Mouse (Mus musculus): ENCODE measurements at regions not wholly inside any gene's neighbourhood (a gene's known extent, or its start where the extent isn't known, plus 50 kb on each side); places are given as distances from the start of the nearest gene placed in this dataset.

GRCm38 (mm10) chr2:78804931-78805330 lies 63.0 kb upstream of the Ube2e3 start:
- WGBS = 91% methylated on average over 3 of the region's 3 CpGs

DNA sequence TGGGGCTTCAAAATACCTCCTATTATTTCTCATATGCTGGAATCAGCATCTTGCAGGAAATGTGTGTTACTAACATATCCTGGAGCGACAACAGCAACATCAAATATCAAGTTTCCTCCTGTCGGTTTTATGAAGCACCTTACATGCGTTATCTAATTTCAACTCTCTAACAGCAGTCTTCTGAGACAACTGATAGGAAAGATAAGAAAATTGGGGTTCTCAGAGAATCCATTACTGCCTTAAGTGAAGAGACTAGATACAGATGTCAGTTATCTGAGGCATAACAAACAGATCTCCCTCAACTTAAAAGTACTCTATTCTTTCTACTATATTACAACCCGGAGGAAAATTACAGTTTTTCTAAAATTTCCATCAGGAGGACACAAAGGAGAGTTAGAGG lies 64.4 kb upstream of the Ube2e3 start:
- no peak for ATAC-seq (ENCODE audit: low FRiP score)
- H3K27ac ChIP-seq = no peak overlapping the region
- no peaks in the 10 kb centered on the region for H3K27me3 ChIP-seq (ENCODE audit: control insufficient read depth, insufficient read depth, low read length)
- 87% methylated on average over 4 of the region's 4 CpGs for WGBS
- no peak overlapping the region for H3K4me2 ChIP-seq (replicated peaks)
- H3K9me3 ChIP-seq (ENCODE audit: control insufficient read depth, low read length) = no peaks in the 10 kb centered on the region
- H3K4me1 ChIP-seq (replicated peaks; ENCODE audit: control insufficient read depth, insufficient read depth, low read length) = no peaks in the 10 kb centered on the region
- no peaks in the 10 kb centered on the region for H3K36me3 ChIP-seq (replicated peaks; ENCODE audit: control insufficient read depth, insufficient read depth)
- no peak overlapping the region for H3K9ac ChIP-seq
- no peak for DNase-seq (ENCODE audit: low spot score)
- H3K4me3 ChIP-seq (replicated peaks; ENCODE audit: low read length) = no peak overlapping the region

More at GRCm38 (mm10) chr2:78804931-78805330, 63.0 kb upstream of the Ube2e3 start:
- Histone ChIP-seq H3K4me1 (replicated peaks; ENCODE audit: control insufficient read depth, insufficient read depth, low read length) (no peaks in the 10 kb centered on the region), H3K36me3 (replicated peaks; ENCODE audit: control insufficient read depth, insufficient read depth) (no peaks in the 10 kb centered on the region), H3K27ac (no peak overlapping the region), H3K27me3 (ENCODE audit: control insufficient read depth, insufficient read depth, low read length) (no peaks in the 10 kb centered on the region), H3K4me3 (replicated peaks; ENCODE audit: low read length) (no peak overlapping the region), H3K9ac (no peak overlapping the region), H3K4me2 (replicated peaks) (no peak overlapping the region), H3K9me3 (ENCODE audit: control insufficient read depth, low read length) (no peaks in the 10 kb centered on the region)
- ATAC-seq (ENCODE audit: low FRiP score) = no peak
- DNase-seq (ENCODE audit: low spot score) = no peak

GRCm38 (mm10) chr2:78795446-78795845 lies 72.5 kb upstream of the Ube2e3 start:
- Histone ChIP-seq H3K27me3 (ENCODE audit: control insufficient read depth, insufficient read depth, low read length) (no peaks in the 10 kb centered on the region), H3K4me2 (replicated peaks) (no peak overlapping the region), H3K27ac (no peak overlapping the region), H3K36me3 (replicated peaks; ENCODE audit: control insufficient read depth, insufficient read depth) (no peaks in the 10 kb centered on the region), H3K9ac (no peak overlapping the region), H3K4me3 (replicated peaks; ENCODE audit: low read length) (no peak overlapping the region), H3K4me1 (replicated peaks; ENCODE audit: control insufficient read depth, insufficient read depth, low read length) (no peaks in the 10 kb centered on the region), H3K9me3 (ENCODE audit: control insufficient read depth, low read length) (no peaks in the 10 kb centered on the region)
- no peak for ATAC-seq (ENCODE audit: low FRiP score)
- 65% methylated on average over 5 of the region's 5 CpGs for WGBS
- no peak for DNase-seq (ENCODE audit: low spot score)

DNA sequence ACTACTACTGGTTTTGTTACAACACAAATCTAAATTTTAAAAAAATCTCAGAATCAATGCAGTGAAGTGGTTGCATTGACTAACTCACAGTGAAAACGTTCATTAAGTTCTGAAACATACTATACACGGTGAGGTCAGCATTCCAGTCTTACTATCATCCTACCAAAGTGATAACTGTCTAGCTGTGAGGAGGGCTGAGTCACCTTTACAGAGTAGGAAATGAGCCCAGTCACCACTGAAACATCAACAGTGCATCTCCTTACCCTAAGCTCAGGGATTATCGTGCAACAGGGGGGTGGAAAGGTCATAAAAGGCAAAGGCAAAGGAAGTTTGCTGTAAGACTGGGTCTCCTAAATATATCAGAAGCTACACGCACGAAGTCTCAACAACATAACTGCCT lies 73.2 kb upstream of the Ube2e3 start:
- ATAC-seq (ENCODE audit: low FRiP score) (no peak), DNase-seq (ENCODE audit: low spot score) (no peak)
- Histone ChIP-seq H3K4me1 (replicated peaks; ENCODE audit: control insufficient read depth, insufficient read depth, low read length) (no peaks in the 10 kb centered on the region), H3K4me2 (replicated peaks) (no peak overlapping the region), H3K9me3 (ENCODE audit: control insufficient read depth, low read length) (no peaks in the 10 kb centered on the region), H3K27ac (no peak overlapping the region), H3K9ac (no peak overlapping the region), H3K4me3 (replicated peaks; ENCODE audit: low read length) (no peak overlapping the region), H3K36me3 (replicated peaks; ENCODE audit: control insufficient read depth, insufficient read depth) (no peaks in the 10 kb centered on the region), H3K27me3 (ENCODE audit: control insufficient read depth, insufficient read depth, low read length) (no peaks in the 10 kb centered on the region)
- 95% methylated on average over 5 of the region's 5 CpGs for WGBS

DNA sequence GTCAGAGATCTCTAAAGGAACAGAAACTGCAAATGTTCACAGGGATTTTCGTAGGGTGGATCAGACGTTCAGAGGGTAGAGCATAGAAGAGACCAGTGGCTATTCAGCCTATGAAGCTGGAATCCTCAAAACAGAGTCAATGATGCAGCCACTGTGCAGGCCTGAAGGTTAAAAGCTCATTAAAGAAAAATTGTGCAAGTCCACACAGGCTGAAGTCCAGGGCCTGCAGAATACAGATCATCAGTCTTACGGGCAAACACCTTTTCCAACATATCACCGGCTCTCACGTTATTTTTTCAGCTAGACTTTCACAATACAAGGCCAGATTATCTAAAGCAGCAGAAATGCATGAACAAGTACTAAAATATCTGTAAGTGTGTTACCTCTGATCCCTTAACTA lies 78.8 kb upstream of the Ube2e3 start:
- H3K36me3 ChIP-seq (replicated peaks; ENCODE audit: control insufficient read depth, insufficient read depth) = no peaks in the 10 kb centered on the region
- no peaks in the 10 kb centered on the region for H3K4me1 ChIP-seq (replicated peaks; ENCODE audit: control insufficient read depth, insufficient read depth, low read length)
- no peak overlapping the region for H3K4me2 ChIP-seq (replicated peaks)
- H3K27me3 ChIP-seq (ENCODE audit: control insufficient read depth, insufficient read depth, low read length) = no peaks in the 10 kb centered on the region
- no peak overlapping the region for H3K9ac ChIP-seq
- no peak overlapping the region for H3K4me3 ChIP-seq (replicated peaks; ENCODE audit: low read length)
- 93% methylated on average over 5 of the region's 5 CpGs for WGBS
- H3K27ac ChIP-seq = no peak overlapping the region
- no peaks in the 10 kb centered on the region for H3K9me3 ChIP-seq (ENCODE audit: control insufficient read depth, low read length)
- DNase-seq (ENCODE audit: low spot score) (no peak), ATAC-seq (ENCODE audit: low FRiP score) (no peak)

DNA sequence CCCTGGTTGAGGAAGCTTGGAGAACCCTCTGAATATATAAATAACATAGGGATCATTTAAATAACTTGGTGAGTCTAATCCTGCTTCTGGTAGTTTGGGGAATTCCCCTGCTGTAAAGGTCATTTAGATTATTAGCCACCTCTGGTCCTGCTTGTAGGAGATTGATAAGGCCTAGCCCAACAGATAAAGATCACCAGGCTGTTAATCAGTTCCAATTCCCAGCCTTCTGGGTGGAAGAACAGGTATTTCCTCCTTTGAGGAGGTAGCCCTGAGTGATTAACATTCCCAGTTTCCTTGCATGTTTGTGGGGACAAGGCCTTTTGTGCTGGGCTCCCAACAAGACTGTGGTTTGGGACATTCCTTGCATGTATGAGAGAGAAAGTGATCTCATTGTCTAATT lies 79.7 kb upstream of the Ube2e3 start:
- ATAC-seq (ENCODE audit: low FRiP score) = no peak
- DNase-seq (ENCODE audit: low spot score) = no peak
- Histone ChIP-seq H3K4me2 (replicated peaks) (no peak overlapping the region), H3K9ac (no peak overlapping the region), H3K9me3 (ENCODE audit: control insufficient read depth, low read length) (no peaks in the 10 kb centered on the region), H3K27me3 (ENCODE audit: control insufficient read depth, insufficient read depth, low read length) (no peaks in the 10 kb centered on the region), H3K4me1 (replicated peaks; ENCODE audit: control insufficient read depth, insufficient read depth, low read length) (no peaks in the 10 kb centered on the region), H3K4me3 (replicated peaks; ENCODE audit: low read length) (no peak overlapping the region), H3K27ac (no peak overlapping the region), H3K36me3 (replicated peaks; ENCODE audit: control insufficient read depth, insufficient read depth) (no peaks in the 10 kb centered on the region)

- no peak overlapping the region for H3K9ac ChIP-seq
- ATAC-seq (ENCODE audit: low FRiP score) (no peak), DNase-seq (ENCODE audit: low spot score) (no peak)
- H3K36me3 ChIP-seq (replicated peaks; ENCODE audit: control insufficient read depth, insufficient read depth) = no peaks in the 10 kb centered on the region
- no peak overlapping the region for H3K27ac ChIP-seq
- H3K4me3 ChIP-seq (replicated peaks; ENCODE audit: low read length) = no peak overlapping the region
- no peaks in the 10 kb centered on the region for H3K4me1 ChIP-seq (replicated peaks; ENCODE audit: control insufficient read depth, insufficient read depth, low read length)
- H3K27me3 ChIP-seq (ENCODE audit: control insufficient read depth, insufficient read depth, low read length) = no peaks in the 10 kb centered on the region
- no peak overlapping the region for H3K4me2 ChIP-seq (replicated peaks)
- H3K9me3 ChIP-seq (ENCODE audit: control insufficient read depth, low read length) = no peaks in the 10 kb centered on the region
- WGBS = 86% methylated on average over 3 of the region's 3 CpGs
These were observed 88.0 kb upstream of the Ube2e3 start for GRCm38 (mm10) chr2:78779949-78780348.

- Histone ChIP-seq H3K9ac (no peak overlapping the region), H3K36me3 (replicated peaks; ENCODE audit: control insufficient read depth, insufficient read depth) (no peaks in the 10 kb centered on the region), H3K4me1 (replicated peaks; ENCODE audit: control insufficient read depth, insufficient read depth, low read length) (no peaks in the 10 kb centered on the region), H3K9me3 (ENCODE audit: control insufficient read depth, low read length) (no peaks in the 10 kb centered on the region), H3K4me2 (replicated peaks) (no peak overlapping the region), H3K27me3 (ENCODE audit: control insufficient read depth, insufficient read depth, low read length) (no peaks in the 10 kb centered on the region), H3K4me3 (replicated peaks; ENCODE audit: low read length) (no peak overlapping the region), H3K27ac (no peak overlapping the region)
- ATAC-seq (ENCODE audit: low FRiP score) (no peak), DNase-seq (ENCODE audit: low spot score) (no peak)
These were observed 90.3 kb upstream of the Ube2e3 start for GRCm38 (mm10) chr2:78777589-78777988.

DNA sequence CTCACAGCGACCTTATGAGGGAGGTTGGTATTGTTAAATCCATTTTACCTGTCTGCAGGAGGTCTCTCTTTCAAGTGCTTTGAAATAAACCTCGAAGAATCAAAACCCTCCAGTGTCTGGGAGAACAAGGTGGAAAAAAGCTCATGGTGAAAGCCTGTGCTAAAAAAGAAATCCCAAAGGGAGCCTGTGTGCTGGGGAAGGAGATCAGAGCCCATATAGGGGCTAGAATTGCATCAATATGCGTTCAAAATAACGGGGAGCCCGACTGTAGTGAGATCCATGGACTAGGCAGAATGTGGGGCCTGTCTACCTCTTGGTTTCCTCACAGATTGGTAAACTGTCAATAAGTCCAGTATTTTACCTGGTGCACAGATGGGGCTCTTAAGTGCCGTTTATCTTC lies 113.6 kb upstream of the Ube2e3 start:
- Histone ChIP-seq H3K27me3 (ENCODE audit: control insufficient read depth, insufficient read depth, low read length) (no peaks in the 10 kb centered on the region), H3K27ac (no peak overlapping the region), H3K9ac (no peak overlapping the region), H3K4me3 (replicated peaks; ENCODE audit: low read length) (no peak overlapping the region), H3K4me2 (replicated peaks) (no peak overlapping the region), H3K4me1 (replicated peaks; ENCODE audit: control insufficient read depth, insufficient read depth, low read length) (no peaks in the 10 kb centered on the region), H3K36me3 (replicated peaks; ENCODE audit: control insufficient read depth, insufficient read depth) (no peaks in the 10 kb centered on the region), H3K9me3 (ENCODE audit: control insufficient read depth, low read length) (no peaks in the 10 kb centered on the region)
- ATAC-seq (ENCODE audit: low FRiP score) = no peak
- no peak for DNase-seq (ENCODE audit: low spot score)
- 57% methylated on average over 6 of the region's 6 CpGs for WGBS

DNA sequence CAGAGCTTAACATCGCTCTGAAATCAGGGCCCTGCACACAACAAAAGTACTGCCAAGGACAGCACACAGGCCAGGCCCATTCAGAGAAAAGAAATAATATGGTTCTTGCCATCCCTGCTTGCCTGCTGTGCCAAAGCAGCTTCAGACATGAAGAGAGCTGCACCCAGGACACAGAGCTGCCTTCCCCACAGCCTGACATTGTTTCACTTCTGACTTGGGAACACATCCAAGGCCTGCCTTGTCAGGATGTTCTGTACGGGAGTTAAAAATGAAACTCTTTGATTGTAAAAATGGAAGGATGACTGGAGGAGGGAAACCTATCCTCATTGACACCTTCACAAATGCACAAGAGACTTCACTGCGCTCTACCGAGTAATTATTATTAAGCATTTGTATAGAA lies 114.0 kb upstream of the Ube2e3 start:
- ATAC-seq (ENCODE audit: low FRiP score) (no peak), DNase-seq (ENCODE audit: low spot score) (no peak)
- no peak overlapping the region for H3K4me3 ChIP-seq (replicated peaks; ENCODE audit: low read length)
- no peaks in the 10 kb centered on the region for H3K36me3 ChIP-seq (replicated peaks; ENCODE audit: control insufficient read depth, insufficient read depth)
- H3K27ac ChIP-seq = no peak overlapping the region
- H3K27me3 ChIP-seq (ENCODE audit: control insufficient read depth, insufficient read depth, low read length) = no peaks in the 10 kb centered on the region
- 52% methylated on average over 4 of the region's 4 CpGs for WGBS
- no peak overlapping the region for H3K4me2 ChIP-seq (replicated peaks)
- no peaks in the 10 kb centered on the region for H3K9me3 ChIP-seq (ENCODE audit: control insufficient read depth, low read length)
- H3K9ac ChIP-seq = no peak overlapping the region
- no peaks in the 10 kb centered on the region for H3K4me1 ChIP-seq (replicated peaks; ENCODE audit: control insufficient read depth, insufficient read depth, low read length)

All from hindbrain, embryonic 14.5 days (tissue).